Mouse (Mus musculus): ENCODE measurements at regions not wholly inside any gene's neighbourhood (a gene's known extent, or its start where the extent isn't known, plus 50 kb on each side); places are given as distances from the start of the nearest gene placed in this dataset.

DNA sequence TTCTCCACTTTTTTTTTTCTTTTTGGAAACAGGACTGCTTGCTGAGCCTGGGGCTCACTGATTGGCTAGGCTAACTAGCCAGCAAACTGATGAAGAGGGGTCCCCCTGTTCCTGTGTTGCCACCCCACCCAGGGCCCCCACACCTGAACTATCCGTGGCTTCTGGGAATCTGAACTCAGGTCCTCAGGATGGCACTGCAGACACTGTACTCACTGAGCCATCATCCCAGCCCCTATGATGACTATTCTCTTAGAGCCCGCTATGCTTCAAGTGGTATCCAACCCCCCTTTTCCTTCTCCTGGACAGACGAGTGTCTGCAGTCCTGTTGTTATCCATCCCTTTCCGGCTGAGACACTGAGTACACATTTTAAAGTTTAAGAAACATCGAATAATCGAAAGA, 271.9 kb upstream of the Sulf2 start:
- TF ChIP-seq CTCF (IDR thresholded peaks at IDR 0.05; ENCODE audit: low read depth) (no peak), EP300 (IDR thresholded peaks at IDR 0.05; ENCODE audit: low read depth) (no peak)
